Mouse (Mus musculus) hindlimb bud, embryonic 11.5 days (tissue): ENCODE measurements around the gene Appl2.

Source experiments
- DNase-seq: peaks from one replicate; pipeline ENCODE4 v3.0.0-alpha.2; 2012; ENCODE audit warnings: low read depth, low spot score; ENCODE audit errors: extremely low spot score

Appl2 gene

DNA sequence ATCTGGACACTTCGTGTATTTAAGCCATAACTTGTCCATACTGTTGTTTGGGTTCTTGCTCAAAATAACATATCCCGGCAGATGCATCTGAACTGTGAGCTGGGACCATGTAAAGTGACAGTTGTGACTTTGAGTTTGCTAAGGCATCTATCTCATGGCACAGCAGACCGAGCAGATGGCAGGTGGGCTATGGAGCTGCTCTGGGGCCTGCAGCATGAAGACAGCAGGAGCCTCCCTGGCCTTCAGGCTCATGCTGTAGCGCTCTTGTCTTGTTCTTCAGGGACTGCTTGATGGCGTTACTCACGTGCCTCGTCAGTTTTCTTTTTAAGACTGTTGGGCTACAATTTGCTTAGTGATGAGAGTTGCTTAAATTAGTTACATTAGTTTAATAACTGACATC lies 55.9 kb downstream of the Appl2 start:
- no peak for DNase-seq

DNA sequence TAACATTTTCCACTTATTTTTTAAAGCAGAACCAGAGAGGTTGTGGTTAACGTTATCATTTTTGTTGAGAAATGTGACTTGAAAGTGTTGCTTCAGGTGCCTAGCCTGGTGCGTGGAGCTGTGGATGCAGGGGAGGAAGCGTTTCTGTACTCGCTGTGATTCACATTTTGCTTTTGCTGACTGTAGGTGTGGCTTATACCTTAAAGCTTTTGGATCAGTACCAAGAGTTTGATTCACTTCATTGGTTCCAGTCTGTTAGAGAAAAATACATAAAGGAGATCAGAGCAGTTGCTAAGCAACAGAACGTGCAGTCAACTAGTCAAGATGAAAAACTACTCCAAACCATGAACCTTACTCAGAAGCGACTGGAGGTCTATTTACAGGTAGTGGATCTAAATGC lies 57.7 kb downstream of the Appl2 start:
- DNase-seq, result no peak

DNA sequence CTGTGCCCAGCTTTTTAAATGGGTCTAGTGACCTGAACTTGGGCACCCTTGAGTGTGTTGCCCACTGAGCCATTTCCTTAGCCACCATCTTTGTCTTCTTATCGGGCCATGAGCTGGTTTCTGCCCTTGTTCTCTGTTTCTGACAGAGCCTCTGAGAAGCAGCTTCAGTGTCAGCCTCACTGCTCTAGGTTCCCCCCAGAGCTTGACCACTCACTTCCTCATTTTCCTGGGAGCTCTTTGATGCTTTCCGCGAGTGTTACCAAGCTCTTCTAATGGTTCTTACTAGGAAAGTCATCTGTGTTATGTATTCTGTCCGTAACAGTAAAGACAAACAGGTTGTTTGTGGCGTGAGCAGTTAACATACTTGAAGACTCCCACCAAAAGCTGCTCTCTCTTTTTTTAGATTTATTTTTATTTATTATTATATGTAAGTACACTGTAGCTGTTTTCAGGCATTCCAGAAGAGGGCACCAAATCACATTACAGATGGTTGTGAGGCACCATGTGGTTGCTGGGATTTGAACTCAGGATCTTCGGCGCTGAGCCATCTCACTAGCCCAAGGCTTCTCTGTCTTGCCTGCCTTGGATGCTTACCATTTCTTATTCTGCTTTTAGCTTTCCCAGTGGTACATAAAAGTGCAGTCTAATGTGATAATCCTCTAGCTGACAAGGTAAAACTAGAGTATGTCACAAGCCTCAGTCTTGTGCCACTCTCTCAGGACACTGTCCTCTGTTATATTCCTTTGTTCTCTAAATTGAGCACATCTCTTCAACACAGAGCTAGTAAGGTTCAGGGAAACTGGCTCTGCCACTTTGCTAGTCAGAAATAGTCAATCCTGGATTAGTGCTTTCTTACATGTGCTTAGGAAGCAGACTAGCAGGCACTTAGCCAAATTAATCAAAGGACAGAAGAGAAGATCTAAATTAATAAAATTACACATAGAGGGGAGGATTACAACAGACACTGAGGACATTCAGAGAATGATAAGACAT lies 82.8 kb downstream of the Appl2 start:
- no peak for DNase-seq

- DNase-seq, result no peak
These were observed 85.5 kb downstream of the Appl2 start for GRCm38 (mm10) chr10:83563005-83563404.
